Mouse (Mus musculus) frontal cortex, postnatal 36 days (tissue): ENCODE measurements around the gene Tada1.

ENCODE experiments used
- DNase-seq, 2 experiments: peaks; one replicate each; pipeline ENCODE4 v3.0.0; 2022; ENCODE audit warnings: low spot score in 2 of 2

The Tada1 gene

DNA sequence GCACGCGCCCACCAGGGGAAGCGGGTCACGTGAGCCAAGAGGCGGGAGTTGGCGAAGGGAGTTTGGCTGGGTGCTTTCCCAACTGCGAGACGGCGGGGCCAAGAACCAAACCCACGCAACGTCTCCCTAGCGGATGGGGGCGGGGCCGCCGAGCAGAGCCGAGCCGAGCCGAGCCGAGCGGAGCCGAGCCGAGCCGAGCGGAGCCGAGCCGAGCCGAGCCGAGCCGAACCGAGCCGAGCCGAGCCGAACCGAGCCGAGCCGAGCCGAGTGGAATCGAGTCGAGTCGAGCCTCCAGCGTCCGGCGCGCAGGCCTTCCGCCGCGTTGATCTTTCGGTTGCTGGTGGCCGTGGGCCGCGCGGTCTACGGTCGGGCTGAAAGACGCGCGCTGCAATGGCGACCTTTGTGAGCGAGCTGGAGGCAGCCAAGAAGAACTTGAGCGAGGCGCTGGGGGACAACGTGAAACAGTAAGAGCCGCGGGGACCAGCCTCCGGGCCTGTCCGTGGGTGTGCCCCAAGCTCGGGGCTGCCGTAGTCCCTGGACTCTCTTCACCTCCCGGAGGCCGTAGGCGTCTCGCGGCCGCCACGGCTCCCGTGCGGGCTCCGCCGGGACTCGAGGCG lies at the start of gene Tada1:
Gene Tada1 (plus strand): TSS at position 85 of the 617 bp plus-strand sequence.
- DNase-seq: peak; percentile 87 to 94

DNA sequence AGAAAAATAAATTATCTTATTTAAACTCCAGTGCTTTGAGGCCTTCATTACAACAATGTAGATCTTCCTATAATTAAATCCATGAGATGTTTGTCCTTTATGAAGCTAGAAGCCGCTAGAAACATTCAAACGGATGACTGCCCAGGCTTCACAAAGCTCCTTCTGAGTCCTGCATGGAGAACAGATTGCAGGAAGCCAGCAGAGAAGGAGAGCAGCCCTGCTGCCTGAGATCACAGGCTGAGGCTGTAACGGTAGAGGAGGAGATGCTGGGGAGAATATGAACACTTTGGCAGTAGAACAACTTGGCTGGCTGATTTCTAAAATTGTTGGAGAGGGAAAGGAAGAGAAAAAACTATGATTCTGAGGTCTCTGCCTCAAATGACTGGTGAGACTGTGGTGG lies 48.1 kb upstream of the Tada1 start:
- DNase-seq: peak in 1 of 2 experiments; percentile 61

DNA sequence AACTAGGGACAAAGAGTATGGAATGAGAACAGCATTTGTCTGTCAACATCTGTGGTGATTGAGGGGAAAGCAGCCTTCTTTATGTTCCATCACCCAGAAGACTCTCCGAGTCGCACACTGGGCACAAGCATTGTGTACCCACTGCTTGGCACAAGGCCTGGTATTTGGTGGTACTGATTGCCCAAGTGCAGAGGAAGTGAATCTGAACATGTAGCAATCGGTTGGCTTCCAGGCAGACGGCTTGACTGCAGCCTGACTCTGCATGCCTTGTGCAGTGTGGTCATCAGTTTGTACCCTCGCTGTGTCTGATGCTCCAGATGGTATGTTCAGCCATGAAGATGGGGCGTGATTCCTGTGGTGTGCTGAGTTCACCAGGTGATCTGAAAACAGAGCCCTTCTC lies 39.8 kb upstream of the Tada1 start:
- DNase-seq: no peak

DNA sequence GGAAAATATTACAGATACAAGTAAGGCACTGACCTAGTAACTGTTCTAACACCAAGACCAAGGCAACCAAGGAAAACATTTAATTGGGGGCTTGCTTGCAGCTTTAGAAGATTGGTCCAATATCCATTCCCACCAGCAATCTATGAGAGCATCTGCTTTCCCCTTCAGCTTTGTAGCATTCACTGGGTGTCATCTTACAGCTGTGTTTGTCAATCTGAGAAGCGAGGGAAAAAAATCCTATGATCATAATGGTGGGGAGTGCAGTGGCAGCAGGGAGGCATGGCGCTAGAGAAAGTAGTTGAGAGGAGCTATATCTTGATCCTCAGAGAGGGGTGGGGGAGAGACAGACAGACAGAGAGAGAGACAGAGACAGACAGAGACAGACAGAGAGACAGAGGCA lies 36.8 kb upstream of the Tada1 start:
- no peak for DNase-seq

DNA sequence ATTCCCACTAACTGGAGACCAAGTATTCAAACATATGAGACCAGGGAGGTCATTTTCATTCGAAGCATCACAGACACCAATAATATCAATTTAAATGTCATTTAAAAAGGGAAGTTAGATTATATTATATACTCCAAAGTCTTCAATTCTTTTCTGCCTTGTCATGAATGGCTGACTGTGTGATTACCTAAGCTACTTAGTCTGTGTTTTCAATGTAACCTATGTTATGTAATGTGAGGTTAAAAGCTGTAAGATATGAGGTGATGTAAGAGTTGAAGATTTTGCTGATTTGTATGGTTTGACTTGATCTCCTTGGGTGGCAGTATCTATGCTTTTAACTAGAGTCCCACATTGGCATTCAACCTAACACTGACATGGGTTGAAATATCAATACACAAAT lies 36.4 kb upstream of the Tada1 start:
- no peak for DNase-seq

GRCm38 (mm10) chr1:166343586-166343985 lies 35.3 kb upstream of the Tada1 start:
- DNase-seq: no peak

GRCm38 (mm10) chr1:166344300-166345077 lies 34.4 kb upstream of the Tada1 start:
- peak in 1 of 2 experiments; percentile 30 for DNase-seq

GRCm38 (mm10) chr1:166345602-166346001 lies 33.3 kb upstream of the Tada1 start:
- DNase-seq: no peak

DNA sequence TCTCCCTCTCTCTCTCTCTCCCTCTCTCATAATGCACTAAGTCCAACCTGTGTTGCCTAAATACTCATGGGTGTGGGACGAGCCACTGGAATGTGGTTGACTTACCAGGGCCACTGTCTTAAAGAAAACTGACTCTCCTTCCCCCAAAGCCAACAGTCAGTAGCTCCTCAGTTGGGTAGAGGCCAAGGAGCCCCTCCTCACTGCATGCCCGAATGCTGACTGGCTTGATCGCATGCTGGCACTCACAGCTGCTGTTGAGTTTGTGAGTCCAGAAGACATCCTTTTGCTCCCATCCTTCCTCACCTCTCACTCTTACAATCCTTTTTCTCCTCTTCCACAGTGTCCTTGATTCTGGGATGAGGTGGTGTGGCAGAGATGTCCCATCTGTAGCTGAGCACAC lies 32.0 kb upstream of the Tada1 start:
- no peak for DNase-seq

- no peak for DNase-seq
These were observed 29.6 kb upstream of the Tada1 start for GRCm38 (mm10) chr1:166349341-166349740.

GRCm38 (mm10) chr1:166349751-166350150 lies 29.1 kb upstream of the Tada1 start:
- DNase-seq: no peak

- DNase-seq: peak; percentile 90 to 91
These were observed 18.6 kb upstream of the Tada1 start for GRCm38 (mm10) chr1:166360157-166360855.

- no peak for DNase-seq
These were observed 18.0 kb upstream of the Tada1 start for GRCm38 (mm10) chr1:166360896-166361295.

GRCm38 (mm10) chr1:166361842-166362241 lies 17.1 kb upstream of the Tada1 start:
- DNase-seq: no peak

DNA sequence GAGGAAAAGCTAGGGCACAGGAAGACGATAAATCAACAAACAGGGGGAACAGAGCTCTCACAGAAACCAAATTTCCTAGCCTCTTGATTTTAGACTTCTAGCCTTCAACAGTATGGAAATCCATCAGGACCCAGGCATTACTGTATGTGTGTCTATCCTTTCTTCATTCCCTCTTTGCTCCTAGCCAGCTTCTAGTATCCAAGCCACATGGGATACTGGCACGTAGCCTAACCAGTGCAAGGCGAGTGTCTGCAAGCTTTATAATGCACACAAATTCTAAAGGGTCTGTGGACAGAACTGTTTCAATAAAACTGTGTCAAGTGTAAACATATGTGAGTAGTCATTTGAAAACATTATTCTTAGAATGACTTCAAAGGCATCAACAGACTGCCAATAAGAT lies 16.2 kb upstream of the Tada1 start:
- DNase-seq: no peak

DNA sequence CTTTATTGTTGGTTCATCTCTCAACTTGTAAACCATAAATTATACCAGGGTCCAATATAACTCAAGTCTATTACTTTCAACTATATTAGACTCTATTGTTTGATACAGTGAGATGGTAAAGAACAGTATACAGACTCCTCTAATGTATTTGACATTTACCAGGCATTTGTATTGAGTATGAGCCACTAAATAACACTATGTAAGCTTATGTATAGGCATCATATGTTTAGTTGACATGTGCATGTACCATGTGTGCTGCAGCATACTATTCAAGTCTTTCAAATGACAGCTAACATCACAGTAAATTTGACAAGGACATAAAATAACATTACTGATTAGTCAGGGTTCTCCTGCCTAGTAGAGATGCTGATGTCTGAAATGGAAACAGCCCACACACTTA lies 15.8 kb upstream of the Tada1 start:
- no peak for DNase-seq

DNA sequence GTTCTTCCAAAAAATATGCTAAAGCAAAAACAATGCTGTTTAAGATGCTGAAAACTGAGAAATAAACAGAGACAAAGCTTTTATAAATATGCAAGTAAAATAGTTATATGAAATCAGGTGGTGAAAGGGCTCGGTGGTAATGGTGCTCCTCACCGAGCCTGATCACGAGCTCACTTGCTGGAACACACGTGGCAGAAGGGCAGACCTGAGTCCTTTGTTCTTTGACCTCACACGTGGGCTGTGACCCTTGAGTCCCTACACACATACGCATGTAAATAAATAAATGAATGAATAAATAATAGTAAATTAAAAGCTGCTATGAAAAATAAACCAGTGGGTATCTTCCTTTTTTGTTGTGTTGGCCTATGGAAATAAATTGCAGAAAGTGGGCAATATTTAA lies 1.7 kb upstream of the Tada1 start:
- no peak for DNase-seq

DNA sequence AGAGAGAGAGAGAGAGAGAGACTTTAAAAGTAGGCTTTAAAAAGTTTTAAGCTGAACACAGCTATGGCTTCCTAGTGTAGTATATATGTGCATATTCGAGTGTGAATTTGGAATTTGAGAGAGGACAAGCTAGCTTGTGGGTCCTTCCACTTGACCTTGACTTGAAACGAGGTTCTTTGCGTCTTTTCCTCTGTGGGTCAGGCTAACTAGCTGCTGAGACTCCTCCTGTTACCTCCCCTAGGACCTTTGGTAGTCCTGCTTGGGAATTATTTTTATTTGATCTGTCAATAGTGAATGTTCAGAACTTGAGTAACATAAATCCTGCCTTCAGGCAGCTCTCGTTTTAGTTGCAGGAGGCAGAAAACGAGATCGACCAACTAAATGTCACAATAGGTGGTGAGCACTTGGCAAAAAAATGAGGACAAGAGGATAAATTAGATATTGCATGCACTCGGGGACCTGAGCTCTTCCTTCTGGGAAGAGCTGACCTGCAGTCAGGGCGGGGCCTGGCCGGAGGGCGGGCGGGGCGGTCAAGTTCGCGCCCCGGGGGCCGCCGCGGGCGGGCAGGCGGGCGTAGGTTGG lies 375 bp upstream of the Tada1 start:
- no peak for DNase-seq

- peak; percentile 61 to 69 for DNase-seq
These were observed 834 bp downstream of the Tada1 start for GRCm38 (mm10) chr1:166379630-166380231.

DNA sequence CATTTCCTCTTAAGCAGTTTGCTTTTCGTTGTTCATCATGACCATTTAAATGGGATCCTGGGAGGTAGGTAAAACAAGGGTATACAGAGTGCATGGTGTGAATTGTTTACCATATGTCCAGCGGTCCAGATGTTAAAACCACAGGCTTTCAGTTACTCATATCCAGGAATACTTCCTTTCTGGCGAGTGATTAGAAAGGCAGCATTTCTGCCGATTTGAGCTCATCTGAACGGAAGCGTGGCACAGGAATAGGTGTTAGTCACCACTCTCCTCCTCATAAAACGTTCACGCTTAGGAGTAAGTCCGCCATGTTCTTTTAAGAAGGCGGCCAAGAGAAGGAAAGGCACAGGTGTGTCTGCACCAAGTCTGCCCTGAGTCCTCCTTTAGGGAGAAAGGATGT lies 2.4 kb downstream of the Tada1 start:
- no peak for DNase-seq

DNA sequence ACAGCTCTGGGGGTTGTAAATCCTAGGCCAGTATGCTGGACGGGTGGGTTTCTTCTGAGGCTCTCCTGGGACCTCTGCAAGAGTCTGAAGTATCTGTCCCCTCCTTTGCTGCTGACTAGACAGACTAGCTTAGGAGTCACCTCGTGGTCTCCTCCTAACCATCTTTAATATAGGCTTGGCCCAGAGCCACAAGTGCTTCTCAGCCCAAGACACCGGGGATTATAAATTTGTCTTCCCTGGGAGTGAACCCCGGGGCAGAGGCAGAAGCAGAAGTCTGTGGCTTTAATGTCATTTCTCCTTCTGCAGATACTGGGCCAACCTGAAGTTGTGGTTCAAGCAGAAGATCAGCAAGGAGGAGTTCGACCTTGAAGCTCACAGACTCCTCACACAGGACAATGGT lies 2.9 kb downstream of the Tada1 start:
- DNase-seq: no peak

DNA sequence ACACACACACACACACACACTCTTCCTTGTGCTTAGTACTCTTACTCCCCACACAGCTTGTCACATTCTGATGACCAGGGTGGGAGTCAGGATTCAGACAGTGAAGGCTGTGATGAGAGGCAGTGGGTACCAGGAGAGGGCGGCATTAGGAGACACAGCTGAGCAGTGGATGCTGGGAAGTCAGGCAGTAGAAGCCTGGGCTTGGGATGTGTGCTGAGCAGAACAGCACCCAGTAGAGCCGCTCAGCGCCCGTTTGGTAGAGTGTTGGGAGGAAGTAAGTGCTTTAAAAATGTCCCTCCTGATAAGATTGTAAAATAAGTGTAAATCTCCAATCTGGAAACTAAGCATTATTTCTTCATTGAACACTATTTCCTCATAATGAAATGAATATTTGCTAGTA lies 3.7 kb downstream of the Tada1 start:
- no peak for DNase-seq
